Mouse (Mus musculus) heart, adult 2 months (tissue): ENCODE measurements around the gene Chtop.

Experiments
- CTCF ChIP-seq: fragments of 200-600 bp; IDR thresholded peaks from 2 replicates; pipeline ENCODE4 v1.8.1; 2022; ENCODE audit warnings: antibody characterized with exemption, mild to moderate bottlenecking, moderate library complexity
- EP300 ChIP-seq: fragments of 200-500 bp; IDR thresholded peaks from 2 replicates; pipeline ENCODE4 v1.6.1; 2011; ENCODE audit warnings: low read depth, low read length, control low read depth; ENCODE audit not compliant: insufficient read depth
- POLR2A ChIP-seq: fragments of 200-500 bp; IDR thresholded peaks from 2 replicates; pipeline ENCODE4 v1.6.1; 2011; ENCODE audit warnings: mild to moderate bottlenecking, low read depth, low read length, control low read depth; ENCODE audit not compliant: insufficient read depth

DNA sequence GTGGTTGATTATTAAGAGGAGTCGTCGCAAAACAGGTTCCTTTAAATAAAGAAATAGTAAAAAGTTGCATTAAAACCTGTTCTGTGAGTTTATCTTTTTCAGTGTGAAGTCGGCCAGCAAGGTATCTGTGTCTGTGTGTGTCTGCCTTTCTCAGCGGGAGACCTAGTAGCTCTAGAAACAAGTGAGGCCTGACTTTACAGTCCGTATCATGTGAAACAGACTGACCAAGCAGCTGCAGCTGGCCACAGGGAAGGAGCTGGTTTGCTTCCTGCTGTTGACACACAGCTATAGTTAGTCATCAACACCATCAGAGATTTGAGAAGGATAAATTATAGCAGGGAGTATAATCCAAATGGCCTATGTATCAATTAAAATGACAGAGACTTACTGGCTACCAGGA lies 22.4 kb upstream of the Chtop start:
- TF ChIP-seq CTCF (no peak), POLR2A (no peak), EP300 (no peak)
